Mouse (Mus musculus): ENCODE results near the gene Cabp7.
"Not testable (repeated sequence)": the region's sequence is repeated elsewhere in the genome, so short reads cannot be mapped to it uniquely, and the experiment has no call there.

Cabp7 gene

GRCm38 (mm10) chr11:4747285-4747684 is 707 bp upstream of the Cabp7 start:
- DNase-seq (ENCODE audit: low spot score in 2 of 2): no peak

DNA sequence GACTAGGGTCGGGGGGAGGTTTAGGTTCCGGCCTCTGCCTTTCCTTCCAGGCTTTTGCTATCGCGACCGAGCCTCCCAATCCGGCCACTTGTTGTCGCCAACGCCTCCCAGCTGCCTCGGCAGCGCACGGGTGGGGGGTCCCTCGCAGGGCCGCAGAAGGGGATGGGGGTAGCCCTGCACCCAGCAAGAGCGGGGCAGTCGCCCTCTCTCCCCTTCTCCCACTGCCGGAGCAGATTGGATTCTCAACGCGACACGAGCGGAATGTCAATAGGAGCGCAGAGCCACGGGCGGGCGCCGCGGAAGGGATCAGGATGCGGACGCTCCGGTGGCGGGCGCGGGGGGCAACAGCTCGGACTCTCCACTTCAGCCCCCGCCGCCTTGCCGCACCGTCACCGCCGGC is 609 bp downstream of the Cabp7 start:
- DNase-seq (ENCODE audit: low spot score in 2 of 2): no peak

DNA sequence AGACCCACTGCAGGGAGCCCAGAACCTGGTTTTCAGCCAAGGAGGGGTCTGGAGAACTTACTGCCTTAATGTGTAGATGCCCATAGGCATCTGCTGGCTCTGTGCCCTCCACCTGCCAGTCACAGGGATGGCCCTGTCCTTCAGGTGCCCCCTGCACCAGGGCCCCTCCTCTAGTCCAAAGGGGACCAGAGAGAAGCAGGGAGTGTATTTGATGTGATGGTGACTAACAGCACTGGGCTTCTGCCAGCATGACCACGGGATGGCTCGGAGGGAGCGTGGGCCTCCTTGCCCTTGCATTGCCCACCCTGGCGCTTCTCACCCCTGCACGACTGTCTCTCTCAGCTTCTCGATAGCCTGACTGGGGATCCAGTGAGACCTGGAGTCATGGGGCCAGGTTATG is 1.9 kb downstream of the Cabp7 start:
- DNase-seq (ENCODE audit: low spot score in 2 of 2): no peak

- DNase-seq (ENCODE audit: low spot score in 2 of 2): no peak
These were observed 5.8 kb downstream of the Cabp7 start for GRCm38 (mm10) chr11:4740785-4741184.

DNA sequence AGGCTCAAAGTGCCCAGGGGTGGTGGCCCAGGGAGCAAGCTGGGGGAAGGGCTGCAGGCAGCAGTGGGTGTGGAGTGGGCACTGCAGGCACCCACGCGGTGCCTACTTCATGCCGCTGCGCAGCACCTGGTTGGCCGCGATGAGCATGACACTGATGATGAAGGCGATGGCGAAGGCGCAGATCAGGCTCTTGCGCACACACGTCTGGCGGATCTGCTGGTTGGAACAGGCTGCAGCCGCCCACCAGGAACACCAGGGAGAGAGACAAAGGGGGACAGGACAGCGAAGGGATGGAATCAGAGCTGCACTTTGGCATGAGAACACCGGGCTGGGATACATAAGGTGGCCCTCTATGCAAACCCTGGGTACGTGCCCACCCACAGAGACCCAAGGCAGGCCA is 7.9 kb downstream of the Cabp7 start:
- no peak for DNase-seq (ENCODE audit: low spot score in 2 of 2)

DNA sequence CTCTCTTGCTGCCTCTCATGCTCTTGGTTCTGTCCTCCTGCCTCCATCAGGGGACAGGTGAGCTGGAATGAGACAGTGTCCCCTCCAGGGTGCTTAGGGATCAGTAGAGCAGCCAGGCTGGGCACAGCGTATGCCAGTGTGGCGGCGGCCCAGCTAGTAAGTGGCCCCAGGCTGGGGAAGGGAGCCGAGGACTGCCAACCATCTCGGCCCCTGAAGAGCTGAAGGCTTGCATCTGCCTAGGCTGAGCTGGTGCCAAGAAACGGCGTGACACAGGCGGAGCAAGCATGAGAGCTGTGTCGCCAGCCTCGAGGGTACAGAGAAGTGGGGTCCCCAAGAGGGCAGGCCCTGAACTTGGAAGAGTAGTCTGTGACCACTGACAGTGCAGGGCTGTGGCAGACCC is 8.9 kb downstream of the Cabp7 start:
- no peak for DNase-seq (ENCODE audit: low spot score in 2 of 2)

DNA sequence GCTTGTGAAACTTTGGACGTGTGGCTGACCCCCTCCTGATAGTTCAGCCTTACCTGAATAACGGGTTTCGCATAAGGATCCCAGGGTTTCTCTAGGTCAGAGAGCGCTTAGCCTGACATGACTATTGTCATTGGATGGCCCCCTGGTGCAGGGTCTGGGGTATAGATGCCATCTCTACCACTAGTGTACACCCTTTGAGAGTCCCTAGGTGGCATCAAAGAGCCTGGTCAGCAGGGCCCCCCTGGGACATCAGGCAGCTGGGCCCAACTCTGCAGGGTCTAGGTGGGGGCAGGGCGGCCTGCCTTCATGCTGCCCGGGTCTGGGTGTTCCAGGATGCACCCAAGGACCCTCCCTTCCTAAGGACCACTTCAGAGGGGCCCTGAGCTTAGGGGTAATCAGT is 10.2 kb downstream of the Cabp7 start:
- no peak for DNase-seq (ENCODE audit: low spot score in 2 of 2)

GRCm38 (mm10) chr11:4734179-4734578 is 12.4 kb downstream of the Cabp7 start:
- no peak for DNase-seq (ENCODE audit: low spot score in 2 of 2)

- DNase-seq (ENCODE audit: low spot score in 2 of 2): no peak
These were observed 14.8 kb downstream of the Cabp7 start for GRCm38 (mm10) chr11:4731781-4732180.

DNA sequence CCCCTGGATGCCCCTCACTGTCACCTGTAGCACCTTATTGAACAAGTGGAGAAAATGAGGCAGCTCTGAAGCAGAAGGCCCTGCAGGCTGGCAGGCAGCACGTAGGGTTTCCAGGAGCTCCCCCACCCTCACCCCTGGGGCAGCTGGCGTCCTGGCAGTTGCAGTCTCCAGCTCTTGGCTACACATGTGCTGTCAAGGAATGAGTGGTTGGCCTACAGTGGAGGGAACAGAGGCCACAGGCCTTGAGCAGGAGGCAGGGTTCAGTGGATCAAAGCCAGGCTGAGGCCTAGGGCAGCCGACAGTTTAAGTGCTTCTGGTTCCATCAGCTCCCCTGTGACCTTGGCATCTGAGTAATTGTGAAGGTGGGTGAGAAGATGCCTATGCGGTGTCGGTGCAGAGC is 15.7 kb downstream of the Cabp7 start:
- DNase-seq (ENCODE audit: low spot score in 2 of 2): no peak

DNA sequence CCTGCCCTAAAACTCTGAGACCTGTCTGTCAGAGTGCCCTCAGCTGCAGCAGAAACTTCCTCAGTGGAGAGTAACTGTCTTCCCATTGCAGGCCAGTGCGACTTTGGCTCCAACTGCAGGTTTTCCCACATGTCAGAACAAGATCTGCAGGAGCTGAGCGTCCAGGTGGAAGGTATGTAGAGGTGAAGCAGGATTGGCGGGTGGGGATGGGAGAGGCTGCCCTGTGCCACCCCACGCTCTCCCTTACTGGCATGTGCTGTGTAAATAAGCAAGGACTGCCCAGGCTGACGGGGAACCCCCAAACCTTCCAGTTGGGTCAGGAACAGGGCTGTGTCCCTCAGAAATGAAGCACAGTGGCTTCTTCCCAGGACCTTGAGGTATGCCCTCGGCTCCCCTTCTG is 16.5 kb downstream of the Cabp7 start:
- peak in 1 of 2 experiments; percentile 41 for DNase-seq (ENCODE audit: low spot score in 2 of 2)

- DNase-seq (ENCODE audit: low spot score in 2 of 2): peak in 1 of 2 experiments; percentile 56
These were observed 17.0 kb downstream of the Cabp7 start for GRCm38 (mm10) chr11:4729603-4730002.

- DNase-seq (ENCODE audit: low spot score in 2 of 2): no peak
These were observed 24.9 kb downstream of the Cabp7 start for GRCm38 (mm10) chr11:4721728-4722127.

- no peak for DNase-seq (ENCODE audit: low spot score in 2 of 2)
These were observed 25.5 kb downstream of the Cabp7 start for GRCm38 (mm10) chr11:4720900-4721580.

- DNase-seq (ENCODE audit: low spot score in 2 of 2): no peak
These were observed 26.2 kb downstream of the Cabp7 start for GRCm38 (mm10) chr11:4720393-4720792.

- DNase-seq (ENCODE audit: low spot score in 2 of 2): no peak
These were observed 26.6 kb downstream of the Cabp7 start for GRCm38 (mm10) chr11:4719961-4720360.

DNA sequence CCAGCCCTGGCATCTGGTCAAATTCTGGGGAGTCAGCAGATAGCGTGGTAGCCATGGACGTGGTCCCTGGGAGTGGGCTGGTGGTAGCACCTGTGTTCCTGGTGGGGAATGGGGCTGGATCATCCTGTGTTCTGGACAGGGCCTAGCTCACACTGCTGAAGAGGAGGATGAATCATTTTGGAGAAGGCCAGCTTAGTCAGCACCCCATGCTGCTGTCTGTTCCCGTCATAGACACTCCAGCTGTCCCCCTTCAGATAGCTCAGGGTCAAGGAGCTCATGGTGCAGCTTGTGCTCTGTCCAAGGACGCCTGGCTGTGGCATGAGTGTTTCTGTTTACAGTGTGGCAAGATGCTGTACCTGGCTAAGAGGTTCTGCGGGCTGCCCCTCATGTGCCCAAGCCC is 28.0 kb downstream of the Cabp7 start:
- DNase-seq (ENCODE audit: low spot score in 2 of 2): no peak

DNA sequence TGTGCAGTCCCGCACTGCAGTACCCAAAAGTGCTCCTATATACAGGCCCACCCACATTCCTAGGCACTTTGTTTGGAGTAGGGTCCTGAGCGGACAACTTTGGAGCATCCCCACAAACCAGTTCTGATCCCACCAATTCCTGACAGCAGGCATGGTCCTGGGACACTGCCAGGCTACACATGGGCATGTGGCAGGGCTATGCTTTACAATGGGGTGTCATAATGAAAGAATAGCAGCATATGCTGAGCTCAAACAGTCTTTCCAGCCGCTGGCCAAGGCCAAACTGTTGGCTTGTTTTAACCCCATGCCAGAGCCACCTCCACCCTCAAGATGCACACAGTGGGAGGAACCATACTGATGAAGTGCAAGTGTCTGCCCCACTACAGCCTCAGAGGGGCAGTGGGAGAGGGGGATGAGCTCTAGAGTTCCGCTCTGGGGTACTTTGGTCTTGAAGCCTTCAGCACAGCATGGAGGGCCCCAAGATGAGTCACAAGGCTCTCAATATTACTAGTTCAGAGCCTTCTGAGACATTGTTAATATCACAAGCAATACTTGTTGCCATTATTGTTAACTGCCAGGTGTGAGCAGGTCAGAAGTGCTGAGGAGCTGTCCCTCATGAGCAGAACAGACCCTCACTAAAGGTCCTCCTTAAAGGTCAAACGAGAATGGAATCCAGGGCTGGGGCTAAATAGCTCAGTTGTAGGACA is 29.9 kb downstream of the Cabp7 start:
- no peak for DNase-seq (ENCODE audit: low spot score in 2 of 2)

DNA sequence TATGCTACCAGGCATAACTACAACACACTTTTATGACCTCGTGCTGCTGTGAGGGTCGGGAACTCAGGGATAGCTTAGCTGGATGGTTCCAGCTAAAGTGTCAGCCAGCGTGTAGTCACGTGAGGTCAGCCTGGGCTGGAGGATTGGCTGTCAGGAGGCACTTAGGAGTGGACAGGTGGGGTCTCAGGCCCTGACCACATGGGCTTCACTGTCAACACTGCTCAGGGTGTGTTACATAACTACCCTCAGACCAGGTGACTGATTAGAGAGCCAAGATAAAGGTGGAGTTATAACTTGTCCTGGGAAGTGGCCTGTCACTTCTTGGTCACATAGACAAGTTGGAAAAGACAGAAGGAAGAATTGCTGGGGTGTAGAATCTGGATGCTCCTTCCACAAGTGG is 31.0 kb downstream of the Cabp7 start:
- DNase-seq (ENCODE audit: low spot score in 2 of 2): no peak

DNA sequence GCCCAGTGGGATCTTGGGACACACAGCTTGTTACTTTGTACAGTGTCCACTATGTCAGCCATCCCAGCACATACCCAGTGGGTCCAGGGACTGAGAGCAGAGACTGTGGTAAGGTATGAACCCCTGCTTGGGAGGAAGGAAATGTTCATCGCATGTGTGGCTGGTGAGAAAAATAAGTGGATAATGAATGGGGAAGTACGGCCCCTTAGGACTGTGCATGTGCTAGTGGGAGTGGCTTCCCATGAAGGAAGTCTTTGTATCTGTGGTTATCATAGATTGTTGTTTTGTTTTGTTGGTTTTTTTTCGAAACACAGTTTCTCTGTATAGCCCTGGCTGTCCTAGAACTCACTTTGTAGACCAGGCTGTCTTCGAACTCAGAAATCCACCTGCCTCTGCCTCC is 31.9 kb downstream of the Cabp7 start:
- DNase-seq (ENCODE audit: low spot score in 2 of 2): no peak

DNA sequence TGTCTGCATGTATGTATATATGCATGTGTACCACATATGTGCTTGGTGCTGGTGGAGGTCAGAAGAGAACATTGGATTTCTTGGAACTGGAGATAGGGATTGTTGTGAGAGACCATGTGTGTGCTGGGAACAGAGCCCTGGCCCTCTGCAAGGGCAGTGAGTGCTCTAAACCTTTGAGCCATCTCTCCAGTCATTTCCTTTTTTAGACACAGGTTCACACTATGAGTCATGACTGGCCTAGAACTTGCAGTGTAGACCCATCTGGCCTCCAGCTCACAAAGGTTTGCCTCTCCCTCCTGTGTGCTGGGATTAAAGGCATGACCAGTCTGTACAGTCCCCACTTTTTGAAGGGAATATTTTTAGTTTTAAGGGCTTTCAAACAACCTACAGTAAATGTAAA is 33.8 kb downstream of the Cabp7 start:
- DNase-seq (ENCODE audit: low spot score in 2 of 2): no peak

DNA sequence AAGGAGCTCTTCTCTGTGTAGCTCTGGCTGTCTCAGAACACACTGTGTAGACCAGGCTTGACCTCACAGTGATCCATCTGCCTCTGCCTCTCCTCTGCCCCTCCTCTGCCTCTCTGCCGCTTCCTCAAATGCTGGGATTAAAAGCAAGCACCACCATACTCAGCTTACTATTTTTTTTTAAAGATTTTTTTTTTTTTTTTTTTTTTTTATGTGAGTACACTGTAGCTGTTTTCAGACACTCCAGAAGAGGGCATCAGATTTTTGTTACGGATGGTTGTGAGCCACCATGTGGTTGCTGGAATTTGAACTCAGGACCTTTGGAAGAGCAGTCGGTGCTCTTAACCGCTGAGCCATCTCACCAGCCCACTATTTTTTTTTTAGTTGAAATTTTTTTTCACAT is 36.4 kb downstream of the Cabp7 start:
- DNase-seq (ENCODE audit: low spot score in 2 of 2): not testable (repeated sequence)

- DNase-seq (ENCODE audit: low spot score in 2 of 2): no peak
These were observed 41.4 kb downstream of the Cabp7 start for GRCm38 (mm10) chr11:4705178-4705577.

All from urinary bladder, postnatal 4 days (tissue).